Mouse (Mus musculus): ENCODE measurements at regions not wholly inside any gene's neighbourhood (a gene's known extent, or its start where the extent isn't known, plus 50 kb on each side); places are given as distances from the start of the nearest gene placed in this dataset.

GRCm38 (mm10) chr12:12715956-12716669 lies 225.6 kb downstream of the Mycn start:
- H3K36me3 ChIP-seq (ENCODE audit: control insufficient read depth, insufficient read depth, low read length) = no peaks in the 10 kb centered on the region
- H3K9ac ChIP-seq (ENCODE audit: low read length) = no peak overlapping the region
- H3K4me3 ChIP-seq (ENCODE audit: low read depth, low read length) = no peak overlapping the region
- no peaks in the 10 kb centered on the region for H3K9me3 ChIP-seq (ENCODE audit: control insufficient read depth, low read length)
- H3K4me1 ChIP-seq (ENCODE audit: control insufficient read depth, insufficient read depth, low read length) = no peaks in the 10 kb centered on the region
- DNase-seq (ENCODE audit: low spot score) = no peak
- H3K4me2 ChIP-seq (ENCODE audit: low read depth, severe bottlenecking) = no peak overlapping the region
- 84% methylated on average over 7 of the region's 7 CpGs for whole genome bisulfite sequencing
- H3K27ac ChIP-seq (replicated peaks; ENCODE audit: low read depth, low read length) = no peak overlapping the region
- no peak for ATAC-seq (ENCODE audit: insufficient number of reproducible peaks, low FRiP score, low TSS enrichment, low read depth)
- no peaks in the 10 kb centered on the region for H3K27me3 ChIP-seq (ENCODE audit: control insufficient read depth, insufficient read depth, low read length)

GRCm38 (mm10) chr12:12715528-12715927 lies 226.2 kb downstream of the Mycn start:
- DNase-seq (ENCODE audit: low spot score) (no peak), ATAC-seq (ENCODE audit: insufficient number of reproducible peaks, low FRiP score, low TSS enrichment, low read depth) (no peak)
- Histone ChIP-seq H3K4me3 (ENCODE audit: low read depth, low read length) (no peak overlapping the region), H3K27me3 (ENCODE audit: control insufficient read depth, insufficient read depth, low read length) (no peaks in the 10 kb centered on the region), H3K4me2 (ENCODE audit: low read depth, severe bottlenecking) (no peak overlapping the region), H3K4me1 (ENCODE audit: control insufficient read depth, insufficient read depth, low read length) (no peaks in the 10 kb centered on the region), H3K9ac (ENCODE audit: low read length) (no peak overlapping the region), H3K27ac (replicated peaks; ENCODE audit: low read depth, low read length) (no peak overlapping the region), H3K36me3 (ENCODE audit: control insufficient read depth, insufficient read depth, low read length) (no peaks in the 10 kb centered on the region), H3K9me3 (ENCODE audit: control insufficient read depth, low read length) (no peaks in the 10 kb centered on the region)
- WGBS = 77% methylated on average over 4 of the region's 4 CpGs

GRCm38 (mm10) chr12:12710184-12710609 lies 231.5 kb downstream of the Mycn start:
- Histone ChIP-seq H3K9ac (ENCODE audit: low read length) (no peak overlapping the region), H3K27me3 (ENCODE audit: control insufficient read depth, insufficient read depth, low read length) (no peaks in the 10 kb centered on the region), H3K4me1 (ENCODE audit: control insufficient read depth, insufficient read depth, low read length) (no peaks in the 10 kb centered on the region), H3K9me3 (ENCODE audit: control insufficient read depth, low read length) (no peaks in the 10 kb centered on the region; the same call in 1 of the 2 replicates), H3K4me3 (ENCODE audit: low read depth, low read length) (no peak overlapping the region), H3K4me2 (ENCODE audit: low read depth, severe bottlenecking) (no peak overlapping the region), H3K36me3 (ENCODE audit: control insufficient read depth, insufficient read depth, low read length) (no peaks in the 10 kb centered on the region), H3K27ac (replicated peaks; ENCODE audit: low read depth, low read length) (no peak overlapping the region)
- no peak for ATAC-seq (ENCODE audit: insufficient number of reproducible peaks, low FRiP score, low TSS enrichment, low read depth)
- 79% methylated on average over 6 of the region's 6 CpGs for WGBS
- DNase-seq (ENCODE audit: low spot score) = no peak

GRCm38 (mm10) chr12:12708954-12709523 lies 232.7 kb downstream of the Mycn start:
- Histone ChIP-seq H3K4me1 (ENCODE audit: control insufficient read depth, insufficient read depth, low read length) (no peaks in the 10 kb centered on the region), H3K4me2 (ENCODE audit: low read depth, severe bottlenecking) (no peak overlapping the region), H3K27me3 (ENCODE audit: control insufficient read depth, insufficient read depth, low read length) (no peaks in the 10 kb centered on the region), H3K9ac (ENCODE audit: low read length) (no peak overlapping the region), H3K36me3 (ENCODE audit: control insufficient read depth, insufficient read depth, low read length) (no peaks in the 10 kb centered on the region), H3K27ac (replicated peaks; ENCODE audit: low read depth, low read length) (no peak overlapping the region), H3K4me3 (ENCODE audit: low read depth, low read length) (no peak overlapping the region), H3K9me3 (ENCODE audit: control insufficient read depth, low read length) (no peaks in the 10 kb centered on the region; the same call in 1 of the 2 replicates)
- ATAC-seq (ENCODE audit: insufficient number of reproducible peaks, low FRiP score, low TSS enrichment, low read depth) (no peak), DNase-seq (ENCODE audit: low spot score) (no peak)
- 38% methylated on average over 14 of the region's 14 CpGs for WGBS

- WGBS = 88% methylated on average over 14 of the region's 14 CpGs
- Histone ChIP-seq H3K27me3 (ENCODE audit: control insufficient read depth, insufficient read depth, low read length) (no peaks in the 10 kb centered on the region), H3K9me3 (ENCODE audit: control insufficient read depth, low read length) (no peaks in the 10 kb centered on the region; the same call in 1 of the 2 replicates), H3K4me2 (ENCODE audit: low read depth, severe bottlenecking) (no peak overlapping the region), H3K9ac (ENCODE audit: low read length) (no peak overlapping the region), H3K4me3 (ENCODE audit: low read depth, low read length) (no peak overlapping the region), H3K36me3 (ENCODE audit: control insufficient read depth, insufficient read depth, low read length) (no peaks in the 10 kb centered on the region), H3K27ac (replicated peaks; ENCODE audit: low read depth, low read length) (no peak overlapping the region), H3K4me1 (ENCODE audit: control insufficient read depth, insufficient read depth, low read length) (no peaks in the 10 kb centered on the region)
- no peak for ATAC-seq (ENCODE audit: insufficient number of reproducible peaks, low FRiP score, low TSS enrichment, low read depth)
- DNase-seq (ENCODE audit: low spot score) = no peak
Observed at GRCm38 (mm10) chr12:12706326-12706920, 235.3 kb downstream of the Mycn start.

- 64% methylated on average over 3 of the region's 3 CpGs for WGBS
- H3K9ac ChIP-seq (ENCODE audit: low read length) = no peak overlapping the region
- H3K4me2 ChIP-seq (ENCODE audit: low read depth, severe bottlenecking) = no peak overlapping the region
- DNase-seq (ENCODE audit: low spot score) = no peak
- no peaks in the 10 kb centered on the region for H3K9me3 ChIP-seq (ENCODE audit: control insufficient read depth, low read length)
- ATAC-seq (ENCODE audit: insufficient number of reproducible peaks, low FRiP score, low TSS enrichment, low read depth) = no peak
- H3K4me3 ChIP-seq (ENCODE audit: low read depth, low read length) = no peak overlapping the region
- no peaks in the 10 kb centered on the region for H3K27me3 ChIP-seq (ENCODE audit: control insufficient read depth, insufficient read depth, low read length)
- no peak overlapping the region for H3K27ac ChIP-seq (replicated peaks; ENCODE audit: low read depth, low read length)
- no peaks in the 10 kb centered on the region for H3K36me3 ChIP-seq (ENCODE audit: control insufficient read depth, insufficient read depth, low read length)
- no peaks in the 10 kb centered on the region for H3K4me1 ChIP-seq (ENCODE audit: control insufficient read depth, insufficient read depth, low read length)
Observed at GRCm38 (mm10) chr12:12701735-12702134, 240.0 kb downstream of the Mycn start.

- Histone ChIP-seq H3K36me3 (ENCODE audit: control insufficient read depth, insufficient read depth, low read length) (no peaks in the 10 kb centered on the region), H3K9me3 (ENCODE audit: control insufficient read depth, low read length) (no peaks in the 10 kb centered on the region), H3K4me1 (ENCODE audit: control insufficient read depth, insufficient read depth, low read length) (no peaks in the 10 kb centered on the region), H3K27ac (replicated peaks; ENCODE audit: low read depth, low read length) (no peak overlapping the region), H3K9ac (ENCODE audit: low read length) (no peak overlapping the region), H3K27me3 (ENCODE audit: control insufficient read depth, insufficient read depth, low read length) (no peaks in the 10 kb centered on the region), H3K4me3 (ENCODE audit: low read depth, low read length) (no peak overlapping the region), H3K4me2 (ENCODE audit: low read depth, severe bottlenecking) (no peak overlapping the region)
- ATAC-seq (ENCODE audit: insufficient number of reproducible peaks, low FRiP score, low TSS enrichment, low read depth) = no peak
- no peak for DNase-seq (ENCODE audit: low spot score)
- 76% methylated on average over 7 of the region's 7 CpGs for WGBS
Observed at GRCm38 (mm10) chr12:12701060-12701667, 240.6 kb downstream of the Mycn start.

- Histone ChIP-seq H3K27ac (replicated peaks; ENCODE audit: low read depth, low read length) (no peak overlapping the region), H3K4me3 (ENCODE audit: low read depth, low read length) (no peak overlapping the region), H3K36me3 (ENCODE audit: control insufficient read depth, insufficient read depth, low read length) (no peaks in the 10 kb centered on the region), H3K4me1 (ENCODE audit: control insufficient read depth, insufficient read depth, low read length) (0 out of 2 replicates have a peak, but pooled peaks cover 6% of the 10 kb centered on the region), H3K4me2 (ENCODE audit: low read depth, severe bottlenecking) (peak overlapping the region; percentile 5), H3K9ac (ENCODE audit: low read length) (no peak overlapping the region), H3K9me3 (ENCODE audit: control insufficient read depth, low read length) (no peaks in the 10 kb centered on the region), H3K27me3 (ENCODE audit: control insufficient read depth, insufficient read depth, low read length) (no peaks in the 10 kb centered on the region)
- DNase-seq (ENCODE audit: low spot score) (no peak), ATAC-seq (ENCODE audit: insufficient number of reproducible peaks, low FRiP score, low TSS enrichment, low read depth) (no peak)
- WGBS = 16% methylated on average over 29 of the region's 29 CpGs
Observed at GRCm38 (mm10) chr12:12693838-12694777, 247.6 kb downstream of the Mycn start.

Data from limb, embryonic 11.5 days (tissue).